Mouse (Mus musculus) testis, adult 2 months (tissue): ENCODE data around the gene Bicdl2.

Experiments used
- CTCF ChIP-seq: fragments of 200-500 bp; IDR thresholded peaks from 2 replicates; pipeline ENCODE4 v1.5.1; 2012; ENCODE audit warnings: low read depth, mild to moderate bottlenecking, inconsistent platforms, low read length, moderate library complexity; ENCODE audit not compliant: control insufficient read depth, insufficient read depth, insufficient replicate concordance
- POLR2A ChIP-seq: fragments of 200-500 bp; IDR thresholded peaks from 2 replicates; pipeline ENCODE4 v1.6.1; 2012; ENCODE audit warnings: low read depth, mild to moderate bottlenecking, inconsistent platforms, low read length, moderate library complexity; ENCODE audit not compliant: control insufficient read depth

GRCm38 (mm10) chr17:23683226-23683625 lies 22.9 kb downstream of the Bicdl2 start:
- TF ChIP-seq CTCF (no peak), POLR2A (no peak)
